Mouse (Mus musculus) midbrain, embryonic 16.5 days (tissue): ENCODE data around the gene Dapp1. TPM values are rescaled to one million over a fixed set of nuclear protein-coding genes. Genes with fewer than 3 reads are reported as not detected.
A peak's percentile ranks its signal among the peaks of the same experiment; 100 is the strongest.

Experiments used
- ATAC-seq: fragments of 200-750 bp; cut with Nextera tagmentation; 2 replicates; pipeline ENCODE4 v1.8.0; 2017; ENCODE audit warnings: moderate TSS enrichment
- H3K27ac ChIP-seq: fragments of 300-500 bp; sonication (generic); 2 replicates; pipeline ENCODE4 v1.5.1; 2014; ENCODE audit warnings: mild to moderate bottlenecking, low read length, mixed read lengths
- H3K27me3 ChIP-seq: fragments of 300-500 bp; sonication (generic); 2 replicates; pipeline ENCODE4 v1.6.1; 2014; ENCODE audit warnings: low read depth, low read length, mixed read lengths; ENCODE audit not compliant: control insufficient read depth, insufficient read depth
- H3K36me3 ChIP-seq: fragments of 300-500 bp; sonication (generic); 2 replicates; pipeline ENCODE4 v1.6.1; 2014; ENCODE audit warnings: mild to moderate bottlenecking, low read length, moderate library complexity, mixed read lengths; ENCODE audit not compliant: control insufficient read depth, insufficient read depth
- H3K4me1 ChIP-seq: fragments of 300-500 bp; sonication (generic); 2 replicates; pipeline ENCODE4 v1.6.1; 2014; ENCODE audit warnings: mild to moderate bottlenecking, low read length, mixed read lengths; ENCODE audit not compliant: control insufficient read depth, insufficient read depth
- H3K4me2 ChIP-seq: fragments of 300-500 bp; sonication (generic); 2 replicates; pipeline ENCODE4 v1.6.1; 2014; ENCODE audit warnings: mild to moderate bottlenecking, low read length, mixed read lengths
- H3K4me3 ChIP-seq: fragments of 300-500 bp; sonication (generic); 2 replicates; pipeline ENCODE4 v1.5.1; 2014; ENCODE audit warnings: low read depth, mild to moderate bottlenecking, low read length, moderate library complexity, mixed read lengths
- H3K9ac ChIP-seq: fragments of 300-500 bp; sonication (generic); 2 replicates; pipeline ENCODE4 v1.6.1; 2014; ENCODE audit warnings: low read depth, low read length, mixed read lengths
- H3K9me3 ChIP-seq: fragments of 300-500 bp; sonication (generic); replicated peaks from 2 replicates; pipeline ENCODE4 v1.6.1; 2014; ENCODE audit warnings: mild to moderate bottlenecking, low read length, mixed read lengths; ENCODE audit not compliant: control insufficient read depth, poor library complexity, severe bottlenecking
- WGBS: fragments of 180-500 bp; shearing (Covaris S2); extraction: QIAGEN DNeasy Blood & Tissue Kit; methylation state at CpG from one replicate; pipeline ENCODE4 v1.1.7; 2014; 5-methylcytosine and 5-hydroxymethylcytosine counted together
- polyA plus RNA-seq: library from polyadenylated mRNA; unstranded; fragments of >200 nt; fragmentation: Nextera tagmentation; extraction: Ambion mirVana; gene quantifications from 2 replicates; pipeline ENCODE4 v1.2.1, GENCODE M21; 2015

The Dapp1 gene
- polyA plus RNA-seq, 1 experiment from 2014 or later, result 2.7 TPM

DNA sequence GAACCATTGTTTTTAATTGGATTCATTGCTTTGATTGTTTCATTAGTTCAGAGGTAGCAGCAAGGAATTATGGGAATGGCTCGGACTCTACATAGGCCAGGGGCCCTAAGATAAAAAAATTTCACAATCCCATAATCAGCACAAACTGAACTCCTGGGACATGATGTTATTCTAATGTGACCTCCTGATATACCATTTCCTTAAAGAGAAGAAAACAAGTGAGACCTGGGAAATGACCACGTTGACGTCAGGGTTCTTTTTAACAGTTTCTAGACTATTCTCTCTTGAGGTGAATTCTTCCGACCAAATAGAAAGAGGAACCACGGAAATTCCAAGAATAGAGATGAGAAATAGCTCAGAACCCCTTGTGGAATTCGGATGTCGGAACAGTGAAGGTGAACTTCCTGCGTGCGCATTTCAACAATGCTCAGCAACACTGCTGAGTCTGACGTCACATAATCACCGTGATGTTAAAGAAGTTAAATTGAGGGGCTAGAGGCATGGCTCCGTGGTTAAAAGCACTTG, 39.2 kb downstream of the Dapp1 start:
- no peak for ATAC-seq
- Histone ChIP-seq H3K4me3 (no peak overlapping the region), H3K4me2 (no peak overlapping the region), H3K36me3 (no peaks in the 10 kb centered on the region), H3K9me3 (no peaks in the 10 kb centered on the region), H3K27me3 (no peaks in the 10 kb centered on the region), H3K4me1 (no peaks in the 10 kb centered on the region), H3K9ac (no peak overlapping the region), H3K27ac (no peak overlapping the region)
- 92% methylated on average over 12 of the region's 12 CpGs for WGBS

DNA sequence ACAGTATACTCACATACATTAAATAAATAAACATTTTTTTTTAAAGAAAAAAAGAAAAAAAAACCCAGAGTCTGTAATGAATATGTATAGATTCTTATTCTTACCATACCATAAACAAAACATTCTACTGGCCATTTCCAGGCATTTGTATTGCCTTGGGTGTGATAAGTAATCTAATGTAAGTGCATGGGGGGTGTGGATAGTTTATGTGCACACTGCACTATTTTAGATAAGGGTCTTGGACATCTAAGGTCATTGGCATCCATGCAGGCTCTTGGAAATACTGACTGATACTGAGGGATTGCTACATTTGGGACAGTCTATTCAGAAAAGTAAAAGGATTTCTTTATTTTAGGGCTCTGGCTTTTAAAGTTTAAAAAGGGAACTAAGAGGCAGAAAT, 39.8 kb downstream of the Dapp1 start:
- Histone ChIP-seq H3K4me2 (no peak overlapping the region), H3K4me3 (no peak overlapping the region), H3K9me3 (no peaks in the 10 kb centered on the region), H3K36me3 (no peaks in the 10 kb centered on the region), H3K27me3 (no peaks in the 10 kb centered on the region), H3K27ac (no peak overlapping the region), H3K9ac (no peak overlapping the region), H3K4me1 (no peaks in the 10 kb centered on the region)
- ATAC-seq, result no peak

DNA sequence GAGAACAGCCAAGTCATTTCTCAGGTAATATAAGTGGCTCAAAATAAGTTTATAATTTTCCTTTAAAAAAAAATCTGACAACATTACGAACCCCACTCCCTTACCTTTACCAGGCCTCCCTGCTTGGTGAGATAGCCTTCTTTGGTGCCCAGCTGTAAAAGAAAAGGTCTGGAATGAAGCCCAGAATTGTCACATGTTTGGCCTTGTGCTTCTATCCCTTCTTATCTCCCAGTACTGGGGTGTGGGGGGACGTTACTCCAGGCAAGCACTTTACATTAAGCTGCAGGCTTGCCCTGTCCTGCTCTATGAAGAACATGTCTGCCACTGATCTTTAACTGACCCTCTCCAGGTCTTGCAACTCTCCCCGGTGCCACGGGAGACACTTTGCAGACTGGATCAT, 40.6 kb downstream of the Dapp1 start:
- 80% methylated on average over 4 of the region's 4 CpGs for WGBS
- H3K4me3 ChIP-seq, result no peak overlapping the region
- no peaks in the 10 kb centered on the region for H3K9me3 ChIP-seq
- H3K4me2 ChIP-seq, result no peak overlapping the region
- ATAC-seq, result no peak
- H3K27ac ChIP-seq, result no peak overlapping the region
- H3K4me1 ChIP-seq, result 0 out of 2 replicates have a peak, but pooled peaks cover 2% of the 10 kb centered on the region
- H3K9ac ChIP-seq, result no peak overlapping the region
- H3K27me3 ChIP-seq, result no peaks in the 10 kb centered on the region
- H3K36me3 ChIP-seq, result no peaks in the 10 kb centered on the region

DNA sequence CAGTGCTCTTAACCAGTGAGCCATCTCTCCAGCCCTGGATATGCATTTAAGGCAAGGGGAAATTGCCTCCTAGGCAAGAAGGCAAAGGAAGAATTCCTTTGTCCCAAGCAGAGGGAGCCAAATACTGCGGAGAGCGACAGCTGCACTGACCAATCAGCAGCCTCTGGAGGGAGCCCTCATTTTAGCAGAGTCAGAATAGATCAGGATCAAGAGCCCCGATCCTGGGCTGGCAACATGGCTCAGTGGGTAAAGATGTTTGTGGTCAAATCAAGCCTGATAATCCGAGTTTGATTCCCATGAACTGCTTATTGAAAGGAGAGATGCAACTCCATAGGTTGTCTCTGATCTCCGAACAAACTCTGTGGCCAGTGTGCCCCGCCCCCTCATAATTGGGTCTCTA, 42.7 kb downstream of the Dapp1 start:
- Histone ChIP-seq H3K4me3 (no peak overlapping the region), H3K9me3 (no peaks in the 10 kb centered on the region), H3K36me3 (no peaks in the 10 kb centered on the region), H3K4me1 (0 out of 2 replicates have a peak, but pooled peaks cover 4% of the 10 kb centered on the region), H3K9ac (no peak overlapping the region), H3K27ac (no peak overlapping the region), H3K4me2 (no peak overlapping the region), H3K27me3 (no peaks in the 10 kb centered on the region)
- WGBS, result 44% methylated on average over 6 of the region's 6 CpGs
- ATAC-seq, result peak; percentile 70; the same call in 1 of the 2 replicates

DNA sequence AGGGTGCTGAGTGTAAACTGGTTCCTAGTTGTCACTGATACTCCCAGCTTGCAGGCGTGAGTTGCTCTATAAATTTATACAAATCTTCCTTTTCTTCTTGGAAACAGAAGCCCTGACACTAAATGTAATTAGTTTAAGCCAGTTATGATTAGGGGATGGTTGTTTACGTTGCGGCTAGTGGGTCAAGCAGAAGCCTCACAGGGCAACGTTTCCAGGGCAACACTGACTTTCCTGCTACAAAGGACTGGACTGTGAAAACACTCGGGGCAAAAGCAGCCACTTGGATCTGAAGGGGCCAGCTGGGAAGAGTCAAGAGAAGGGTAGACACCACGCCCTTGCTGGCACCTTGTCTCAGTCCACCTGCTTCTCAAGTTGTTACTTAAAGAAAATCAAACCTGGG, 44.8 kb downstream of the Dapp1 start:
- ATAC-seq, result no peak
- H3K27ac ChIP-seq, result no peak overlapping the region
- no peak overlapping the region for H3K4me3 ChIP-seq
- 0 out of 2 replicates have a peak, but pooled peaks cover 4% of the 10 kb centered on the region for H3K4me1 ChIP-seq
- H3K27me3 ChIP-seq, result no peaks in the 10 kb centered on the region
- WGBS, result 28% methylated on average over 6 of the region's 6 CpGs
- H3K36me3 ChIP-seq, result peaks cover 3% of the 10 kb centered on the region; the same call in 1 of the 2 replicates
- no peaks in the 10 kb centered on the region for H3K9me3 ChIP-seq
- no peak overlapping the region for H3K9ac ChIP-seq
- H3K4me2 ChIP-seq, result no peak overlapping the region

DNA sequence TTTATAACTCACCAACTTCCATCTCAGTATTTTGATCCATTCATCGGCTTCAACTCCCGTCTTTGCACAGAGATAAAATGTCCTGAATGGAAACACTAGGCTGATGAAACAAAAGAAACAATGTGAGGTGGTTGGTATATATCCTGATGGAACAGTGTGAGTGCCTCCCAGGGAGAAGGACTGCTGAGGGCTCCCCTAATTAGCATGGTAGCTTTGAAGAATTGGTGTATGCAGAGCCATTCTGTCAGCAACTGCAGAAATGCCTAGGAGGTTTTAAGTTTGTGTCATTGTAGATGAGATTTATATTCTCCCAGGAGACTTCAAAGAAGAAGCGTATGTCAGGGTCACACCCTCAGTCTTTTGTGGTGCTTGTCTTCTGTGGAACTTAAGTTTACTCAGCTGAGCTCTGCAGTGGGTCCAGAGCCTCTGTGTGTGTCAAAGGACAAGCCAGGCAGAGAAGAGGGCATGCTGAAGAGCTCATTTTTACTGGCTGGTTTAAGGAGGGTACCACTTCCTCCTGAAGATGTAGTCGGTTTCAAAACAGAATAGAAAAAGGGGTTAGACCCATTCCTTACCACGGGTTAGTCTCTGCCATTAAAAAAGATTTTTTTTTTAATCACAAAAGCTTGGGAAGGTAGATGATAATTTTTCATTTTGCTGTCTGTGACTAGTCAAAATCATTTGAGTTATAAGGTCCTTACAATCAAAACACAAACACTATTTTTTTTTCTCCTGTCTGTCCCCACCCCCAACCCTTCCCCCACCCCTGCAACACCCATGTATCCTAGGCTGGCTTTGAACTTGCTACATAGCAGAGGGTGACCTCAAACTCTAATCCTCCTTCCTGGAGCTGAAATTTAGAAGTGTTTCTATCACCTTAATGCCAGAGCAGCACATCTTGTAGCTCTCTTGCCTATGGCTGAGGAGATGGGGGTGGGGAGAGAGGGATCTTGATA, 45.5 kb downstream of the Dapp1 start:
- H3K4me3 ChIP-seq, result no peak overlapping the region
- H3K9ac ChIP-seq, result no peak overlapping the region
- H3K9me3 ChIP-seq, result no peaks in the 10 kb centered on the region
- peaks cover 3% of the 10 kb centered on the region; the same call in 1 of the 2 replicates for H3K36me3 ChIP-seq
- ATAC-seq, result no peak
- WGBS, result 26% methylated on average over 5 of the region's 5 CpGs
- H3K4me1 ChIP-seq, result 0 out of 2 replicates have a peak, but pooled peaks cover 4% of the 10 kb centered on the region
- no peaks in the 10 kb centered on the region for H3K27me3 ChIP-seq
- H3K4me2 ChIP-seq, result no peak overlapping the region
- no peak overlapping the region for H3K27ac ChIP-seq

DNA sequence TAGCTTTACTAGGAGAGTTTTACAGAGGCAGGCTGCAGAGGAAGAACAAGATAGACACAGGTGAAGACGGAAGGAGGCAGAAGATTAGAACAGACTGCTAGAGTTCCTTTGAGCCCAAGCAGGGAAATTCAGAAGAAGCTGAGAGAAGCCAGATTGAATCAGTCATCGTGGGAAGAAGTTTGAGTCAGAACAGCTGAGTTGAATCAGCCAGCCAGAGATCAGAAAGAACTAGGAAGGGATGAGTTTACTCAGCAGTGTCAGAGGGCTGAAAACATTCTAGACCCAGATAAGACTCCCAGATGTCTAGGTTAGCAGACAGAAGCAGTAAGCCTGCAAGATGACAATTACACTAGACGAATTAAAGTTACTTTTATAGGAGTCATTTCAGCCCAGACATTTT, 47.4 kb downstream of the Dapp1 start:
- Histone ChIP-seq H3K9ac (no peak overlapping the region), H3K4me2 (no peak overlapping the region), H3K27me3 (no peaks in the 10 kb centered on the region), H3K9me3 (no peaks in the 10 kb centered on the region), H3K4me1 (0 out of 2 replicates have a peak, but pooled peaks cover 4% of the 10 kb centered on the region), H3K27ac (no peak overlapping the region), H3K4me3 (no peak overlapping the region), H3K36me3 (peaks cover 7% of the 10 kb centered on the region)
- ATAC-seq, result no peak
- WGBS, result 83% methylated on average over 3 of the region's 3 CpGs

DNA sequence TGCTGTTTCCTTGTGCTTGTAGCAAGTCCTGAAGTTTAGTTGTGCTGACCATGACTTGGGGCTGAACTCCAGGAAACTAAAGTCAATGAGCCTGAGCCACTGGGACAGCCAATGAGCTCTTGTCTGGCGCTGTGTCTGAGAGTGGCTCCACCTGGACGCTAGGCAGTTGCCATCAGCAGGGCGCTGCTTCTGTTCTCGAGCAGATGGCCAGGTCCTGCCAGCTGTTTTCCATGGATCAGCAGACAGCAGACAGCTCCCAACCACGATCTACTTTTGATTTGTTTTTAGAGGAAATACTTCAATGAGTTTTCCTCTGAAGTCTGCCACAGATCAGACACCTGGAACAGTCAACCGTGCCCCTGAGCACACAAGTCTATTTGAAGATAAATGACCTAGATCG, 48.6 kb downstream of the Dapp1 start:
- ATAC-seq, result no peak
- peaks cover 10% of the 10 kb centered on the region for H3K36me3 ChIP-seq
- H3K4me3 ChIP-seq, result no peak overlapping the region
- no peak overlapping the region for H3K27ac ChIP-seq
- 79% methylated on average over 7 of the region's 7 CpGs for WGBS
- no peaks in the 10 kb centered on the region for H3K27me3 ChIP-seq
- H3K4me1 ChIP-seq, result 0 out of 2 replicates have a peak, but pooled peaks cover 4% of the 10 kb centered on the region
- no peak overlapping the region for H3K9ac ChIP-seq
- no peak overlapping the region for H3K4me2 ChIP-seq
- H3K9me3 ChIP-seq, result no peaks in the 10 kb centered on the region

DNA sequence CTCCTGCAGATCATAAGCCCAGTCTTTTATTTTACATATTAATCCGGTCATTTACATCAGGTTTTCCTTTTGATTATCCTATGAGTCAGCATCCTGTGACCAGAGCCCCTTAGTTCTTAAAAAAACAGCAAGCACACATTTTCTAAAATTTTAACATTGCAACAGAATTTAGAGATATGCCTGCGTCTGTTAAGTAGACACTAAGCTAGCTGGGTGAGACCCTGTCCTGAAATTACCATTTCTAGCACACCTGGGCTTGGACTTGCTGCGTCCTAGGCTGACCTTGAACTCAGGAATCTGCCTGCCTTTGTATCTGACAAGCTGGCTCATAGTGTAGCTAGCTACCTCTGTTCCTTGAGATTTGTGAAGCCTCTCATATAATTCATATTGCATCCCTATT, 51.4 kb downstream of the Dapp1 start:
- Histone ChIP-seq H3K36me3 (peaks cover 20% of the 10 kb centered on the region), H3K27me3 (no peaks in the 10 kb centered on the region), H3K4me1 (no peaks in the 10 kb centered on the region), H3K4me3 (no peak overlapping the region), H3K4me2 (no peak overlapping the region), H3K9ac (no peak overlapping the region), H3K9me3 (no peaks in the 10 kb centered on the region), H3K27ac (no peak overlapping the region)
- 91% methylated on average over 3 of the region's 3 CpGs for WGBS
- ATAC-seq, result no peak
